Mouse (Mus musculus): ENCODE data around the gene Sclt1.

- TF ChIP-seq HCFC1 (IDR thresholded peaks at IDR 0.05; ENCODE audit: borderline replicate concordance, insufficient read depth, low read length) (no peak), ZC3H11A (IDR thresholded peaks at IDR 0.05; ENCODE audit: borderline replicate concordance, low read depth, low read length) (no peak)
Measured at GRCm38 (mm10) chr3:41587588-41587987, 154.7 kb downstream of the Sclt1 start.

Data from ES-E14 (cell line).